Mouse (Mus musculus) heart, adult 2 months (tissue): ENCODE results near the gene Fhit. TPM values are rescaled to one million over a fixed set of nuclear protein-coding genes. Genes with fewer than 3 reads are reported as not detected.

Experiments
- DNase-seq, 2 experiments: peaks; one replicate each; pipeline ENCODE4 v3.0.0; 2021
- H3K27ac ChIP-seq: fragments of 200-600 bp; 2 replicates; pipeline ENCODE4 v1.8.1; 2022
- H3K27me3 ChIP-seq: fragments of 200-500 bp; 2 replicates; pipeline ENCODE4 v1.6.1; 2012; ENCODE audit warnings: mild to moderate bottlenecking, low read length, inconsistent platforms, mixed read lengths; ENCODE audit not compliant: control insufficient read depth, insufficient read depth
- H3K36me3 ChIP-seq: fragments of 200-500 bp; 2 replicates; pipeline ENCODE4 v1.6.1; 2012; ENCODE audit warnings: low read length, inconsistent platforms; ENCODE audit not compliant: control insufficient read depth, insufficient read depth
- H3K4me1 ChIP-seq: fragments of 200-500 bp; 2 replicates; pipeline ENCODE4 v1.6.1; 2011; ENCODE audit warnings: low read length; ENCODE audit not compliant: control insufficient read depth, insufficient read depth
- H3K4me3 ChIP-seq: fragments of 200-600 bp; 2 replicates; pipeline ENCODE4 v1.8.1; 2022
- H3K79me2 ChIP-seq: fragments of 200-500 bp; replicated peaks from 2 replicates; pipeline ENCODE4 v1.6.1; 2012; ENCODE audit warnings: mild to moderate bottlenecking, inconsistent platforms, low read length, moderate library complexity, mixed read lengths; ENCODE audit not compliant: control insufficient read depth, insufficient read depth
- H3K9ac ChIP-seq: fragments of 200-500 bp; 2 replicates; pipeline ENCODE4 v1.6.1; 2012; ENCODE audit warnings: low read depth, mild to moderate bottlenecking, control low read depth, inconsistent platforms, low read length, mixed read lengths
- CTCF ChIP-seq: fragments of 200-600 bp; IDR thresholded peaks from 2 replicates; pipeline ENCODE4 v1.8.1; 2022; ENCODE audit warnings: antibody characterized with exemption, mild to moderate bottlenecking, moderate library complexity
- EP300 ChIP-seq: fragments of 200-500 bp; IDR thresholded peaks from 2 replicates; pipeline ENCODE4 v1.6.1; 2011; ENCODE audit warnings: low read depth, low read length, control low read depth; ENCODE audit not compliant: insufficient read depth
- POLR2A ChIP-seq: fragments of 200-500 bp; IDR thresholded peaks from 2 replicates; pipeline ENCODE4 v1.6.1; 2011; ENCODE audit warnings: mild to moderate bottlenecking, low read depth, low read length, control low read depth; ENCODE audit not compliant: insufficient read depth
- WGBS: fragments of 180-500 bp; shearing (Covaris S2); methylation state at CpG from one replicate; pipeline ENCODE4 v1.1.7; 2018; 5-methylcytosine and 5-hydroxymethylcytosine counted together
- intact Hi-C: fragments of 180-260 bp; cut with DNase I; formaldehyde crosslinking; loops from one replicate; pipeline ENCODE4 v1.15.1; 2025
- polyA plus RNA-seq: library from polyadenylated mRNA; depleted of rRNA; stranded (reverse); fragments of >200 nt; gene quantifications from 2 replicates; pipeline ENCODE4 v1.2.3, GENCODE M21; 2012
- total RNA-seq, 2 experiments: library from RNA; stranded (reverse); gene quantifications; 2 replicates each; pipeline ENCODE4 v1.2.3; 2021

Fhit gene
- total and polyA plus RNA-seq, 3 experiments, result 1.7 to 2.3 (median 1.7) TPM

GRCm38 (mm10) chr14:10824819-10825218 is 337.0 kb downstream of the Fhit start:
- intact Hi-C loops, result no loop called here
- no peak for DNase-seq
- WGBS, result 59% methylated on average over 4 of the region's 4 CpGs
- Histone ChIP-seq H3K27ac (no peak overlapping the region), H3K4me1 (no peaks in the 10 kb centered on the region), H3K27me3 (no peaks in the 10 kb centered on the region), H3K9ac (no peak overlapping the region), H3K79me2 (no peaks in the 10 kb centered on the region), H3K4me3 (no peak overlapping the region), H3K36me3 (no peaks in the 10 kb centered on the region)
- no peak for TF ChIP-seq CTCF
- TF ChIP-seq POLR2A, result no peak
- no peak for TF ChIP-seq EP300

DNA sequence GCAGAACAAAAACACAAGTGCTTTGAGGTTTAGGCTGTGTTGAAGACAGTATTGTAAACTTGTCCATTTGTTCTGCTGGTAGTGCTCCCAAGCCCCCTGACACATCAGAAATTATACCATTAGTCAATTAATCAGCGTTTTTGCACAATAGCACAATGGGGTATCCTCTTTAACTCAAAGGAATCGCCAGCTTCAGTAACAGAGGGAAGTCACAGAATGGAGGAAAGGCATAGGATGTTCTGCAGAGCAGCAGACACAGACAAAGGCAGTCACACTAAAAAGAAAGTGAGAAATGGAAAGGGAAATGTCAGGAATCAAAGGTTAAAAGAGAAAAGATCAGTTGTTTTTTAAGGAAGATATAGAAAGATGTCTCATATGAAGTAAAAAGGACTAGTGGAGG is 348.3 kb downstream of the Fhit start:
- no peaks in the 10 kb centered on the region for H3K27me3 ChIP-seq
- H3K9ac ChIP-seq, result no peak overlapping the region
- H3K4me1 ChIP-seq, result no peaks in the 10 kb centered on the region
- no peak for TF ChIP-seq POLR2A
- TF ChIP-seq CTCF, result no peak
- no peak for TF ChIP-seq EP300
- DNase-seq, result no peak
- H3K36me3 ChIP-seq, result no peaks in the 10 kb centered on the region
- H3K4me3 ChIP-seq, result no peak overlapping the region
- no peak overlapping the region for H3K27ac ChIP-seq
- no peaks in the 10 kb centered on the region for H3K79me2 ChIP-seq
- WGBS, result 46% methylated on average over 2 of the region's 2 CpGs
- intact Hi-C loops, result no loop called here

GRCm38 (mm10) chr14:10798489-10799180 is 363.2 kb downstream of the Fhit start:
- Histone ChIP-seq H3K79me2 (no peaks in the 10 kb centered on the region), H3K36me3 (no peaks in the 10 kb centered on the region), H3K4me3 (no peak overlapping the region), H3K27me3 (no peaks in the 10 kb centered on the region), H3K4me1 (no peaks in the 10 kb centered on the region), H3K9ac (no peak overlapping the region), H3K27ac (no peak overlapping the region)
- TF ChIP-seq POLR2A, result no peak
- no peak for TF ChIP-seq EP300
- TF ChIP-seq CTCF, result 0 out of 2 replicates have a peak, but pooled peaks have one; percentile 13
- intact Hi-C loops, result no loop called here
- no peak for DNase-seq
- 73% methylated on average over 4 of the region's 4 CpGs for WGBS

GRCm38 (mm10) chr14:10797595-10797994 is 364.2 kb downstream of the Fhit start:
- WGBS, result 72% methylated on average over 1 of the region's 1 CpGs
- Histone ChIP-seq H3K79me2 (no peaks in the 10 kb centered on the region), H3K4me1 (no peaks in the 10 kb centered on the region), H3K36me3 (no peaks in the 10 kb centered on the region), H3K9ac (no peak overlapping the region), H3K4me3 (no peak overlapping the region), H3K27ac (no peak overlapping the region), H3K27me3 (no peaks in the 10 kb centered on the region)
- intact Hi-C loops, result no loop called here
- TF ChIP-seq EP300 (no peak), POLR2A (no peak), CTCF (no peak)
- no peak for DNase-seq

- Histone ChIP-seq H3K27ac (no peak overlapping the region), H3K9ac (no peak overlapping the region), H3K4me3 (no peak overlapping the region), H3K79me2 (no peaks in the 10 kb centered on the region), H3K36me3 (no peaks in the 10 kb centered on the region), H3K27me3 (no peaks in the 10 kb centered on the region), H3K4me1 (no peaks in the 10 kb centered on the region)
- no peak for DNase-seq
- intact Hi-C loops, result no loop called here
- no peak for TF ChIP-seq EP300
- no peak for TF ChIP-seq CTCF
- TF ChIP-seq POLR2A, result no peak
- WGBS, result 58% methylated on average over 2 of the region's 2 CpGs
These were observed 366.2 kb downstream of the Fhit start for GRCm38 (mm10) chr14:10795498-10796075.

GRCm38 (mm10) chr14:10783929-10784328 is 377.9 kb downstream of the Fhit start:
- H3K27me3 ChIP-seq, result no peaks in the 10 kb centered on the region
- 90% methylated on average over 3 of the region's 3 CpGs for WGBS
- no peaks in the 10 kb centered on the region for H3K36me3 ChIP-seq
- no peaks in the 10 kb centered on the region for H3K79me2 ChIP-seq
- H3K27ac ChIP-seq, result no peak overlapping the region
- TF ChIP-seq EP300 (no peak), CTCF (no peak), POLR2A (no peak)
- H3K4me3 ChIP-seq, result no peak overlapping the region
- intact Hi-C loops, result no loop called here
- H3K9ac ChIP-seq, result no peak overlapping the region
- DNase-seq, result no peak
- H3K4me1 ChIP-seq, result no peaks in the 10 kb centered on the region
